Mouse (Mus musculus) bone marrow macrophage, adult 2 months (primary cell): Measurements from ENCODE around the gene Asic3. TPM values are rescaled to one million over a fixed set of nuclear protein-coding genes. Genes with fewer than 3 reads are reported as not detected.

Experiments used
- H3K27ac ChIP-seq: 2 replicates; pipeline ENCODE4 v1.5.1; 2012; ENCODE audit warnings: low read depth, low read length; ENCODE audit not compliant: insufficient read depth
- H3K4me1 ChIP-seq: 2 replicates; pipeline ENCODE4 v1.6.1; 2012; ENCODE audit warnings: low read length; ENCODE audit not compliant: control insufficient read depth, insufficient read depth
- H3K4me3 ChIP-seq: 2 replicates; pipeline ENCODE4 v1.5.1; 2012; ENCODE audit warnings: mild to moderate bottlenecking, low read length, moderate library complexity; ENCODE audit not compliant: insufficient read depth
- CTCF ChIP-seq: IDR thresholded peaks from 2 replicates; pipeline ENCODE4 v1.5.1; 2012; ENCODE audit warnings: low read depth, mild to moderate bottlenecking, low read length, moderate library complexity
- POLR2A ChIP-seq: IDR thresholded peaks from 2 replicates; pipeline ENCODE4 v1.6.1; 2012; ENCODE audit warnings: mild to moderate bottlenecking, low read depth, low read length, borderline replicate concordance
- polyA plus RNA-seq: library from polyadenylated mRNA; stranded (reverse); fragments of >200 nt; gene quantifications from 2 replicates; pipeline ENCODE4 v1.2.4, GENCODE M21; 2012; ENCODE audit not compliant: missing spikeins, insufficient read depth, insufficient read length

Asic3 gene
- not detected in 2 replicates for polyA plus RNA-seq

- TF ChIP-seq POLR2A (no peak), CTCF (no peak)
- Histone ChIP-seq H3K4me3 (no peak within 1 kb of the TSS), H3K4me1 (peaks cover 5% of the 10 kb centered on the region; the same call in 1 of the 2 replicates), H3K27ac (no peak within 1 kb of the TSS)
Observed at GRCm38 (mm10) chr5:24413042-24413693, at the start of gene Asic3. TSS of gene Asic3 (plus strand) at chr5:24413392.

- Histone ChIP-seq H3K4me1 (peaks cover 5% of the 10 kb centered on the region), H3K4me3 (no peak overlapping the region), H3K27ac (no peak overlapping the region)
- no peak for TF ChIP-seq POLR2A
- no peak for TF ChIP-seq CTCF
Observed at GRCm38 (mm10) chr5:24363467-24363866, 49.7 kb upstream of the Asic3 start.

- H3K4me1 ChIP-seq = peaks cover 5% of the 10 kb centered on the region
- TF ChIP-seq POLR2A = no peak
- H3K27ac ChIP-seq = no peak overlapping the region
- no peak overlapping the region for H3K4me3 ChIP-seq
Observed at GRCm38 (mm10) chr5:24364061-24364460, 49.1 kb upstream of the Asic3 start.

DNA sequence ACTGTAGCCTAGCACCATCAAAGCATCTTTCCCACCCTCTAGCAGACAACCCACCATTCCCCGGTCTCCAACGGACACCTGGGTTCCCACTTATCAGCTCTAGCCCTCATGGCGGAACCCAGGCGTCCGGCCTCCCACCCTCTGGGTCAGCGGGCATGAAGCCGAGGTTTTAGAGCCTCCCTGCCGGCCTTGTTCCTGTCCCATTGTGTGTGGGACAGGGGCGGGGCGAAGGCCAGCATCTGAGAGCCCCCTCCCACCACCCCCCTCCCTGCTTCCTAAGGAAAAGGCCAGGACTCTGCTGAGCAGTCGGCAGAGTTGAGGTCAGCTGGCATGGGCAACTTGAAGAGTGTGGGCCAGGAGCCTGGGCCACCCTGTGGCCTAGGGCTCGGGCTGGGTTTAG lies 48.7 kb upstream of the Asic3 start, which contains the start of gene Nos3:
TSS of gene Nos3 (plus strand) at position 303 of the 400 bp plus-strand sequence.
- Histone ChIP-seq H3K27ac (no peak within 1 kb of the TSS), H3K4me3 (no peak within 1 kb of the TSS), H3K4me1 (peaks cover 5% of the 10 kb centered on the region)
- TF ChIP-seq POLR2A (no peak), CTCF (no peak)

DNA sequence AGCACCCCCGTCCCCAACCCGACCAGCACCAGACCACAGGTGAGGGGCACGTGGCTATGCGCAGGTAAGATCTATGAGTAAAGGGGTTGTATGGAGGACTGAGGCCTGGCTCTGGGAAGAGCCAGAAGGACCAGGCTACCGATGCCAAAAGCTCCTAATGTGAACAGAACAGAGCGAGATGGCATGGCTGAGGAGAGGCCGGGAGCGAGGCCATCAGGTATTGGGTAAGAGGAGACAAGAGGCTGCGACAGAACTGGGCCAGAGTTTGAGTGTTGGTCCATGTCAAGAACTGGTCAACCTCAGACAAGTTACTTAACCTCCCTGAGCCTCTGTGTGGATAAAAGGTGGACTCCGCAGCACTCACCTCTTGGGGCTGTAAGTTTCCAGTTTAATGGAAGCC lies 48.2 kb upstream of the Asic3 start:
- Histone ChIP-seq H3K4me1 (peaks cover 5% of the 10 kb centered on the region), H3K27ac (no peak overlapping the region), H3K4me3 (no peak overlapping the region)
- TF ChIP-seq CTCF = no peak
- no peak for TF ChIP-seq POLR2A

GRCm38 (mm10) chr5:24365528-24365927 lies 47.7 kb upstream of the Asic3 start:
- H3K4me3 ChIP-seq = no peak overlapping the region
- TF ChIP-seq POLR2A (no peak), CTCF (no peak)
- H3K4me1 ChIP-seq = peaks cover 5% of the 10 kb centered on the region
- H3K27ac ChIP-seq = no peak overlapping the region

DNA sequence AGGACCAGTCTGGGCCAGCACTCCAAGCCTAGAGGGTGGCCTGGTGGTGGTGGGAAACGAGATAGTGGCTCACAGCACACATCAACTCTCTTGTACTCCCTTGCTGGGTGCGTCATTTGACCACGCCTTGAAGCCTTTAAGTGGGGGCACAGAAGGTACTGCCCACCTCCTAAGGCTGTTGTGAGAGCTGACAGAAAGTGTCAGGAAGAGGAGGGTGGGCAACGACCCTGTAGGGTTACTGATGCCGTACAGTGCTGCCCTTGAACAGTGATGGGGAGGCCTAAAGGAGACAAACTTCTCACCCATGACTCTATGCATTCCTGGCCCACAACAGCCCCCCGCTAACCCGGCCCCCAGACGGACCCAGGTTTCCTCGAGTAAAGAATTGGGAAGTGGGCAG lies 46.8 kb upstream of the Asic3 start:
- Histone ChIP-seq H3K27ac (no peak overlapping the region), H3K4me3 (no peak overlapping the region), H3K4me1 (peaks cover under 1% of the 10 kb centered on the region; the same call in 1 of the 2 replicates)
- TF ChIP-seq POLR2A = no peak
- no peak for TF ChIP-seq CTCF

GRCm38 (mm10) chr5:24369767-24370166 lies 43.4 kb upstream of the Asic3 start:
- H3K4me3 ChIP-seq = no peak overlapping the region
- TF ChIP-seq CTCF (no peak), POLR2A (no peak)

DNA sequence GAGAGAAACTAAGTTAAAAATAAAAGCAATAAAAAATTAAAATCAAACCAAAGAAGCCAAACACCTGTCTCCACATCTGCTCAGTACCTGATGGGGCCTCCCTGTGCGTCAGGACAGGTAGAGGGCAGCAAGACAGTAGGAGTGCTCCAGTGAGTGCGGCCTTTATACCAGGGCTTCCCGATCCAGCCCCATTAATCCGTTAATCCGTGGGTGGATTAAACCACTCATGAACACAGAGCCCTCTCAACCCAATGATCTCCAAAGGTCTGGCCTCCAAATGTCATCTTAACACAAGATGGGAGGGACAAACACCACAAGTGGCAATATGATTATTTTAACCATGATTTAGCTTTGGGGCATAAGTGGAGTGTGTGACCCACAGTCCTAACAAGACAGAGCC lies 39.4 kb upstream of the Asic3 start:
- no peak overlapping the region for H3K27ac ChIP-seq
- H3K4me1 ChIP-seq = no peaks in the 10 kb centered on the region
- TF ChIP-seq POLR2A (no peak), CTCF (no peak)
- H3K4me3 ChIP-seq = no peak overlapping the region

More at GRCm38 (mm10) chr5:24369767-24370166, 43.4 kb upstream of the Asic3 start:
- Histone ChIP-seq H3K27ac (no peak overlapping the region), H3K4me1 (no peaks in the 10 kb centered on the region)

DNA sequence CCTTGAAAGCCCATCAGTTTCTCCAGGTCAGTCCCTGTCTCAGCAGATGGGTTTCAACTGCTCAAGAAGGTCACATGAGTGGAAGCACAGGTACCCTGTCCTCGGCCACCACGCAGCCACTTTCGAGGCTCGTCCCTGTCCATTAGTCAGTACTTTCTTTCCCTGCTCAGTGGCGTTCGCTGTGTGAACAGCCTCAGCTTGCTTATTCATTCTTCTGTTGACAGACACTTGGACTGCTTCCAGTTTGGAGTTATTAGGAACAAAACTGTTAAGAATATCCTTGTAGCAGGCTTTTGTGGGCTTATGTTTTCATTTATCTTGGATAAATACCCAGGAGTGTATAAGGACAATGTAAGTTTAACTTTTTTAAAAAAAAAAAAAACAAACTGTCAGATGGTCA lies 39.0 kb upstream of the Asic3 start:
- TF ChIP-seq CTCF (no peak), POLR2A (no peak)
- H3K4me1 ChIP-seq = no peaks in the 10 kb centered on the region
- no peak overlapping the region for H3K27ac ChIP-seq
- no peak overlapping the region for H3K4me3 ChIP-seq
